Mouse (Mus musculus) MEL (cell line): ENCODE data around the gene Fndc1.

Experiments
- CTCF ChIP-seq, 3 experiments: IDR thresholded peaks in 2 of 3; conservative IDR thresholded peaks in 1 of 3; 2 replicates each; pipeline ENCODE4 v1.5.1; 2011 to 2012; ENCODE audit warnings: low read length in 3 of 3, low read depth in 2 of 3, mild to moderate bottlenecking in 2 of 3, improper control_type of control experiment in 1 of 3, inconsistent platforms in 1 of 3, mixed read lengths in 1 of 3, moderate library complexity in 1 of 3; ENCODE audit not compliant: control insufficient read depth in 1 of 3, insufficient read depth in 1 of 3, poor library complexity in 1 of 3, severe bottlenecking in 1 of 3
- E2F4 ChIP-seq: IDR thresholded peaks from 2 replicates; pipeline ENCODE4 v1.6.1; 2011; ENCODE audit warnings: low read depth, low read length, improper control_type of control experiment, borderline replicate concordance
- ELF1 ChIP-seq: IDR thresholded peaks from 2 replicates; pipeline ENCODE4 v1.6.1; 2014; ENCODE audit warnings: low read depth, mild to moderate bottlenecking, inconsistent platforms, low read length, improper control_type of control experiment, moderate library complexity
- GATA1 ChIP-seq: IDR thresholded peaks from 2 replicates; pipeline ENCODE4 v1.6.1; 2011; ENCODE audit warnings: low read depth, low read length, improper control_type of control experiment
- MAFK ChIP-seq: IDR thresholded peaks from 2 replicates; pipeline ENCODE4 v1.6.1; 2011; ENCODE audit warnings: low read depth, mild to moderate bottlenecking, low read length, improper control_type of control experiment, borderline replicate concordance
- MAZ ChIP-seq: IDR thresholded peaks from 2 replicates; pipeline ENCODE4 v1.6.1; 2012; ENCODE audit warnings: low read depth, mild to moderate bottlenecking, inconsistent platforms, low read length, improper control_type of control experiment
- MEF2A ChIP-seq: IDR thresholded peaks from 2 replicates; pipeline ENCODE4 v1.6.1; 2014; ENCODE audit warnings: low read depth, mild to moderate bottlenecking, inconsistent platforms, low read length, improper control_type of control experiment; ENCODE audit not compliant: poor library complexity, insufficient replicate concordance, severe bottlenecking; ENCODE audit errors: extremely low read depth
- NRF1 ChIP-seq: IDR thresholded peaks from 2 replicates; pipeline ENCODE4 v1.6.1; 2014; ENCODE audit warnings: low read depth, mild to moderate bottlenecking, inconsistent platforms, low read length, improper control_type of control experiment, moderate library complexity; ENCODE audit not compliant: poor library complexity, insufficient read depth, severe bottlenecking
- POLR2A ChIP-seq, 2 experiments: IDR thresholded peaks; 2 replicates each; pipeline ENCODE4 v1.6.1; 2011 to 2012; ENCODE audit warnings: low read length in 2 of 2, mild to moderate bottlenecking in 2 of 2, control low read depth in 1 of 2, improper control_type of control experiment in 1 of 2, low read depth in 1 of 2, moderate library complexity in 1 of 2; ENCODE audit not compliant: control insufficient read depth in 1 of 2, insufficient read depth in 1 of 2, poor library complexity in 1 of 2
- POLR2AphosphoS5 ChIP-seq: IDR thresholded peaks from 2 replicates; pipeline ENCODE4 v1.6.1; 2012; ENCODE audit warnings: low read depth, borderline replicate concordance, mild to moderate bottlenecking, inconsistent platforms, low read length, moderate library complexity, mixed read lengths
- TAL1 ChIP-seq: IDR thresholded peaks from 2 replicates; pipeline ENCODE4 v1.6.1; 2012; ENCODE audit warnings: mild to moderate bottlenecking, inconsistent platforms, low read length, moderate library complexity, mixed read lengths
- ZC3H11A ChIP-seq: IDR thresholded peaks from 2 replicates; pipeline ENCODE4 v1.6.1; 2012; ENCODE audit warnings: low read depth, mild to moderate bottlenecking, inconsistent platforms, low read length, improper control_type of control experiment
- ZMIZ1 ChIP-seq: IDR thresholded peaks from 2 replicates; pipeline ENCODE4 v1.6.1; 2012; ENCODE audit warnings: low read depth, mild to moderate bottlenecking, inconsistent platforms, low read length, improper control_type of control experiment, moderate library complexity

GRCm38 (mm10) chr17:7753383-7753782, 73.7 kb downstream of the Fndc1 start:
- TF ChIP-seq CTCF (IDR thresholded peaks at IDR 0.05 in 2 of 3, conservative IDR thresholded peaks at IDR 0.05 in 1 of 3; ENCODE audit: control insufficient read depth in 1 of 3, insufficient read depth in 1 of 3, low read depth in 2 of 3, low read length in 3 of 3, poor library complexity in 1 of 3, severe bottlenecking in 1 of 3) = no peak
- no peak for TF ChIP-seq ELF1
- TF ChIP-seq POLR2A (IDR thresholded peaks at IDR 0.05; ENCODE audit: control insufficient read depth in 1 of 2, insufficient read depth in 1 of 2, low read depth in 1 of 2, low read length in 2 of 2, poor library complexity in 1 of 2) = no peak
- no peak for TF ChIP-seq NRF1
- no peak for TF ChIP-seq GATA1
- no peak for TF ChIP-seq E2F4
- TF ChIP-seq ZC3H11A = no peak
- no peak for TF ChIP-seq TAL1
- TF ChIP-seq POLR2AphosphoS5 = no peak
- TF ChIP-seq MAZ = no peak
- TF ChIP-seq ZMIZ1 = no peak
- no peak for TF ChIP-seq MEF2A
- no peak for TF ChIP-seq MAFK
